Mouse (Mus musculus) myocyte (in vitro differentiated cells): ENCODE results near the gene Hoxc12.

ENCODE experiments used
- E2F4 ChIP-seq: IDR thresholded peaks from one replicate; pipeline ENCODE4 v1.6.1; 2011; ENCODE audit warnings: mild to moderate bottlenecking, control low read depth, moderate library complexity; ENCODE audit not compliant: insufficient read depth
- MAX ChIP-seq: IDR thresholded peaks from one replicate; pipeline ENCODE4 v1.6.1; 2011; ENCODE audit warnings: low read depth, mild to moderate bottlenecking, control low read depth
- MYOD1 ChIP-seq, 3 experiments: IDR thresholded peaks; one replicate each; pipeline ENCODE4 v1.6.1; 2011; ENCODE audit warnings: control low read depth in 2 of 3, low read depth in 2 of 3, mild to moderate bottlenecking in 2 of 3, moderate library complexity in 1 of 3; ENCODE audit not compliant: insufficient read length in 2 of 3, control insufficient read depth in 1 of 3
- POLR2A ChIP-seq: IDR thresholded peaks from one replicate; pipeline ENCODE4 v1.6.1; 2011; ENCODE audit warnings: low read depth, mild to moderate bottlenecking, control low read depth, moderate library complexity; ENCODE audit not compliant: insufficient read length
- USF1 ChIP-seq: IDR thresholded peaks from one replicate; pipeline ENCODE4 v1.6.1; 2011; ENCODE audit warnings: low read depth, mild to moderate bottlenecking, control low read depth, moderate library complexity

DNA sequence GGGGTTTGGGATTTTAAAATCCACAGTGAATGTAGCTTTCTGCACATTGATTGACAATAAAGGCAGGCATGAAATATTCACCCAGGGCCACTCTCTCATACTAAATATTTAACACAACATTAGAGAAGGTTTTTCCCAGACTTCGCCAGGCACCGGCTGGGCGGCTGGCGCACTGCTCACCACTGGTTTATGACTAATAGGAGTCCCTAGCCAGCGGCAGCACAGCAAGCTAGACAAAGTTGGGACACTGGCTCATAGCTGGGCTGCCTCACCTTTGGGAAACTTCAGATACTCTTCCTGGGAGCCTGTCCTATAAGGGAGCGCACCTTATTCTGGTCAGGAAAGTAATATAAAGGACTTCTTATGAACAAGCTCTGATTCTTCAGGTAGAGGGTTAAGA is 17.0 kb downstream of the Hoxc12 start:
- TF ChIP-seq MYOD1 (IDR thresholded peaks at IDR 0.05; ENCODE audit: control insufficient read depth in 1 of 3, insufficient read length in 2 of 3, low read depth in 2 of 3): peak in 1 of 3 experiments; percentile 2
- peak; percentile 37 for TF ChIP-seq POLR2A
- no peak for TF ChIP-seq E2F4
- TF ChIP-seq MAX: no peak
- no peak for TF ChIP-seq USF1
